Mouse (Mus musculus): Measurements from ENCODE around the gene Syne1.

DNA sequence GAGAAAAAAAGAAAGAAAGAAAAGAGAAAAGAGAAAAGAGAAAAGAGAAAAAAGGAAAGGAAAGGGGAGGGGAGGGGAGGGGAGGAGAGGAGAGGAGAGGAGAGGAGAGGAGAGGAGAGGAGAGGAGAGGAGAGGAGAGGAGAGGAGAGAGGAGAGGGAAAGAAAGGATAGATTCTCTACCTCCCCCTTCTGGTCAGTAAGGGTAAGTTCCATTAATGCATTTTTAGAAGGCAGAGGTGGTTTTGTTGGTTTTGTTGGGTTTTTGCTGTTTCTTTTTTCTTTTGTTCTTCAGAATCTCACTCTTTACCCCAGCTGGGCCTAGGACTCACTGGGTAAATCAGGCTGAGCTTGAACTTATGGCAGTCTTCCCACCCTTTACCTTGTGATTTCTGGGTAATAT lies 214.9 kb downstream of the Syne1 start:
- TF ChIP-seq CTCF (IDR thresholded peaks at IDR 0.05; ENCODE audit: borderline replicate concordance, insufficient read depth, low read length) (no peak), POLR2A (IDR thresholded peaks at IDR 0.05; ENCODE audit: low read depth, low read length) (no peak)
